Mouse (Mus musculus) C2C12 (cell line): ENCODE measurements around the gene Gsx1.

Source experiments
- CEBPB ChIP-seq: IDR thresholded peaks from one replicate; pipeline ENCODE4 v1.6.1; 2011; ENCODE audit warnings: low read depth, mild to moderate bottlenecking, control low read depth, moderate library complexity
- CTCF ChIP-seq: IDR thresholded peaks from one replicate; pipeline ENCODE4 v1.5.1; 2011; ENCODE audit not compliant: control insufficient read depth, insufficient read depth, insufficient read length
- MAX ChIP-seq: IDR thresholded peaks from one replicate; pipeline ENCODE4 v1.6.1; 2011; ENCODE audit warnings: mild to moderate bottlenecking, control low read depth
- MYOD1 ChIP-seq: IDR thresholded peaks from one replicate; pipeline ENCODE4 v1.6.1; 2011; ENCODE audit warnings: low read depth; ENCODE audit not compliant: control insufficient read depth, insufficient read length
- MYOG ChIP-seq: IDR thresholded peaks from one replicate; pipeline ENCODE4 v1.6.1; 2011; ENCODE audit not compliant: control insufficient read depth, insufficient read length; ENCODE audit errors: extremely low read depth
- USF1 ChIP-seq: IDR thresholded peaks from one replicate; pipeline ENCODE4 v1.6.1; 2011; ENCODE audit warnings: low read depth, mild to moderate bottlenecking, control low read depth, moderate library complexity

DNA sequence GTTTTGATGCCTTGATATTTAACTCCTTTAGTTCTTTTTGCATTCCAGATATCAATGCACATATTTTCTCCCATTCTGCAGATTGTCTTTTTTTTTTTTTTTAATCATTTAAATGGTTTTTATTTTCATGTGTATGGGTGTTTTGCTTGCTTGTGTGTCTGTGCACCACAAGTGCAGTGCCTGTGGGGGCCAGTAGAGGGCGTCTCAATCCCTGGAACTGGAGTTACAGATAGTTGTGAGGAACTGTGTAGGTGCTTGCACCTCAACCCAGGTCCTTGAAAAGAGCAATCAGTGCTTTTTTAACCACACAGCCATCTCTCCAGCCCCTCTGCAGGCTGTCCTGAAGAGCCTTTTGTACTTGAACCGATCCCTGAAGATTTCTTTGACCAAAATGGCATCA is 20.0 kb downstream of the Gsx1 start:
- TF ChIP-seq CTCF, result no peak
- TF ChIP-seq MAX, result no peak
- TF ChIP-seq USF1, result no peak
- no peak for TF ChIP-seq CEBPB
- TF ChIP-seq MYOD1, result no peak
- no peak for TF ChIP-seq MYOG
